23 mouse cellular contexts compared by ENCODE assay signal in the genomic region with DNA sequence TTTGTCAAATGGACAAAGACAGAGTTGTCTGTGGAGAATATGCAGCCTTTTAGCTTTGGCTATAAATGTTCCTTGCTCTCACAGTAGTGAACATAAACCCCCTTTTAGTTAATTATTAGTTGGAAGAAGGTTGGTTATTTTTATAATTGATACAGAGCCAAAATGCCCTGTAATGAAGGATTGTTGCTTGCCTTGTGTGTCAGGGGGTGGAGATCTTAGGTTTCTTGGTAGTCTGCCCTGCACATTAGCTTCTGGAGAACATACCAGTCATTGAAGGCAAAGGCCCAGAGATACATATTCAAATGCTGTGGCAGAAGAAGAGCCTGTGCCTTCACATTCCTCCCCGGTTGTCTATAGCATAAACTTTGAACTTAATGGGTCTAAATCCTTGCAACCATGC. TPM values are rescaled to one million over a fixed set of nuclear protein-coding genes. Genes with fewer than 3 reads are reported as not detected.
A peak's percentile ranks its signal among the peaks of the same experiment; 100 is the strongest.
DNase-seq lines count a peak whose midpoint lies in the region; ATAC-seq and TF ChIP-seq lines count a peak whose summit lies in the region.
"Had no signal": no experiment of that assay in that cellular context is flagged by ENCODE, and none has a peak within 500 bp of the region (broad histone marks: within the 10 kb centered on the region; RNA-seq: fewer than 3 reads in every experiment).

No protein-coding gene starts in this region.

- no peaks in the 10 kb centered on the region for H3K9me3 ChIP-seq in intestine, embryonic 15.5 days
- H3K9me3 ChIP-seq in intestine, postnatal 0 days (ENCODE audit: control insufficient read depth), result no peaks in the 10 kb centered on the region
- no peaks in the 10 kb centered on the region for H3K9me3 ChIP-seq in liver, embryonic 12.5 days (replicated peaks)
- no peaks in the 10 kb centered on the region for H3K9me3 ChIP-seq in kidney, postnatal 0 days (replicated peaks; ENCODE audit: low read length)
- H3K9me3 ChIP-seq in embryonic facial prominence, embryonic 10.5 days, result no peaks in the 10 kb centered on the region
- H3K9me3 ChIP-seq in neural tube, embryonic 15.5 days (replicated peaks), result no peaks in the 10 kb centered on the region
- no peaks in the 10 kb centered on the region for H3K9me3 ChIP-seq in hindbrain, embryonic 12.5 days (replicated peaks)
- H3K9me3 ChIP-seq: embryonic facial prominence, embryonic 13.5 days; forebrain, embryonic 12.5 days; heart, embryonic 15.5 days had no signal

- H3K27me3 ChIP-seq in intestine, embryonic 15.5 days (replicated peaks), result no peaks in the 10 kb centered on the region
- no peaks in the 10 kb centered on the region for H3K27me3 ChIP-seq in intestine, postnatal 0 days (replicated peaks; ENCODE audit: control insufficient read depth, insufficient read depth, low read length)
- no peaks in the 10 kb centered on the region for H3K27me3 ChIP-seq in liver, adult 2 months (ENCODE audit: control insufficient read depth, insufficient read depth, low read length)
- no peaks in the 10 kb centered on the region for H3K27me3 ChIP-seq in liver, embryonic 12.5 days (replicated peaks)
- no peaks in the 10 kb centered on the region for H3K27me3 ChIP-seq in kidney, postnatal 0 days (ENCODE audit: insufficient read depth, low read length)
- H3K27me3 ChIP-seq in embryonic facial prominence, embryonic 10.5 days (replicated peaks; ENCODE audit: low read depth, poor library complexity, severe bottlenecking), result no peaks in the 10 kb centered on the region
- H3K27me3 ChIP-seq in neural tube, embryonic 15.5 days (replicated peaks), result no peaks in the 10 kb centered on the region
- H3K27me3 ChIP-seq in hindbrain, embryonic 12.5 days, result no peaks in the 10 kb centered on the region
- H3K27me3 ChIP-seq: embryonic facial prominence, embryonic 13.5 days; forebrain, embryonic 12.5 days; heart, embryonic 15.5 days had no signal

- H3K4me1 ChIP-seq in intestine, embryonic 15.5 days (replicated peaks), result peaks cover 4% of the 10 kb centered on the region; the same call in 1 of the 2 replicates
- no peaks in the 10 kb centered on the region; the same call in 1 of the 2 replicates for H3K4me1 ChIP-seq in intestine, postnatal 0 days (replicated peaks; ENCODE audit: control insufficient read depth, insufficient read depth, low read length)
- peaks cover 6% of the 10 kb centered on the region; the same call in 1 of the 2 replicates for H3K4me1 ChIP-seq in liver, adult 2 months (ENCODE audit: control insufficient read depth, insufficient read depth, low read length)
- H3K4me1 ChIP-seq in liver, embryonic 12.5 days, result no peaks in the 10 kb centered on the region
- H3K4me1 ChIP-seq in kidney, postnatal 0 days (replicated peaks; ENCODE audit: insufficient read depth, low read length), result no peaks in the 10 kb centered on the region
- peaks cover under 1% of the 10 kb centered on the region; the same call in 1 of the 2 replicates for H3K4me1 ChIP-seq in embryonic facial prominence, embryonic 10.5 days
- H3K4me1 ChIP-seq in neural tube, embryonic 15.5 days, result no peaks in the 10 kb centered on the region
- no peaks in the 10 kb centered on the region for H3K4me1 ChIP-seq in hindbrain, embryonic 12.5 days
- H3K4me1 ChIP-seq: embryonic facial prominence, embryonic 13.5 days had no signal

- H3K4me2 ChIP-seq in intestine, embryonic 15.5 days (replicated peaks), result no peak overlapping the region
- no peak overlapping the region for H3K4me2 ChIP-seq in intestine, postnatal 0 days (replicated peaks; ENCODE audit: low read depth)
- H3K4me2 ChIP-seq in liver, embryonic 12.5 days, result no peak overlapping the region
- H3K4me2 ChIP-seq in kidney, postnatal 0 days (ENCODE audit: low read length), result no peak overlapping the region
- no peak overlapping the region for H3K4me2 ChIP-seq in neural tube, embryonic 15.5 days
- no peak overlapping the region for H3K4me2 ChIP-seq in hindbrain, embryonic 12.5 days (replicated peaks)
- H3K4me2 ChIP-seq: embryonic facial prominence, embryonic 13.5 days; forebrain, embryonic 12.5 days; heart, embryonic 11.5 days; heart, embryonic 15.5 days had no signal

- no peak overlapping the region for H3K4me3 ChIP-seq in intestine, embryonic 15.5 days (replicated peaks)
- H3K4me3 ChIP-seq in intestine, postnatal 0 days (ENCODE audit: low read depth, low read length), result no peak overlapping the region
- no peak overlapping the region for H3K4me3 ChIP-seq in liver, adult 2 months (ENCODE audit: insufficient read depth, low read depth, low read length)
- no peak overlapping the region for H3K4me3 ChIP-seq in liver, embryonic 12.5 days
- H3K4me3 ChIP-seq in kidney, postnatal 0 days (replicated peaks; ENCODE audit: low read depth, low read length), result no peak overlapping the region
- H3K4me3 ChIP-seq in embryonic facial prominence, embryonic 10.5 days, result no peak overlapping the region
- H3K4me3 ChIP-seq in neural tube, embryonic 15.5 days (replicated peaks), result no peak overlapping the region
- no peak overlapping the region for H3K4me3 ChIP-seq in hindbrain, embryonic 12.5 days
- H3K4me3 ChIP-seq: embryonic facial prominence, embryonic 13.5 days; forebrain, embryonic 12.5 days; heart, adult 2 months; heart, embryonic 15.5 days had no signal

- no peak for TF ChIP-seq POLR2A in liver, adult 2 months (IDR thresholded peaks at IDR 0.05; ENCODE audit: extremely low read depth, insufficient read depth, low read length)

- no peak for TF ChIP-seq CTCF in intestine, postnatal 0 days (IDR thresholded peaks at IDR 0.05; ENCODE audit: low read depth)
- no peak for TF ChIP-seq CTCF in liver, adult 2 months (IDR thresholded peaks at IDR 0.05; ENCODE audit: low read depth, low read length)
- TF ChIP-seq CTCF in kidney, postnatal 0 days (IDR thresholded peaks at IDR 0.05; ENCODE audit: low read depth), result no peak

- no peaks in the 10 kb centered on the region for H3K36me3 ChIP-seq in intestine, embryonic 15.5 days
- no peaks in the 10 kb centered on the region for H3K36me3 ChIP-seq in intestine, postnatal 0 days (ENCODE audit: control insufficient read depth, insufficient read depth)
- H3K36me3 ChIP-seq in liver, adult 2 months (ENCODE audit: control insufficient read depth, insufficient read depth, low read length), result no peaks in the 10 kb centered on the region
- H3K36me3 ChIP-seq in liver, embryonic 12.5 days, result no peaks in the 10 kb centered on the region
- no peaks in the 10 kb centered on the region for H3K36me3 ChIP-seq in kidney, postnatal 0 days (ENCODE audit: insufficient read depth, low read length)
- H3K36me3 ChIP-seq in embryonic facial prominence, embryonic 10.5 days (replicated peaks), result no peaks in the 10 kb centered on the region
- no peaks in the 10 kb centered on the region for H3K36me3 ChIP-seq in neural tube, embryonic 15.5 days
- H3K36me3 ChIP-seq in hindbrain, embryonic 12.5 days, result no peaks in the 10 kb centered on the region
- H3K36me3 ChIP-seq: embryonic facial prominence, embryonic 13.5 days; forebrain, embryonic 12.5 days; G1E; heart, embryonic 15.5 days had no signal

- DNase-seq in liver, adult 2 months (ENCODE audit: extremely low read depth, low read depth, low spot score), result peak; percentile 37
- DNase-seq in kidney, postnatal 0 days (ENCODE audit: low spot score), result peak; percentile 36
- no peak for DNase-seq in embryonic facial prominence, embryonic 10.5 days (ENCODE audit: low spot score)
- DNase-seq: adrenal gland, postnatal 10 days; B cell, adult 2 months; cerebellum, adult 11-12 months; cerebellum, adult 9-10 months; cerebellum, postnatal 25 days; forebrain, postnatal 0 days; gastrocnemius, postnatal 14 days; heart, adult 2 months; heart, postnatal 36 days had no signal

- peaks cover 2% of the 10 kb centered on the region; the same call in 1 of the 2 replicates for H3K79me2 ChIP-seq in liver, adult 2 months (ENCODE audit: control insufficient read depth, insufficient read depth, low read length)

- WGBS in intestine, embryonic 15.5 days, result 52% methylated on average over 1 of the region's 1 CpGs
- 38% methylated on average over 1 of the region's 1 CpGs for WGBS in intestine, postnatal 0 days
- WGBS in liver, adult 2 months, result 22% methylated on average over 1 of the region's 1 CpGs
- 55% methylated on average over 1 of the region's 1 CpGs for WGBS in liver, embryonic 12.5 days (ENCODE audit: insufficient replicate concordance)
- 75% methylated on average over 1 of the region's 1 CpGs for WGBS in kidney, postnatal 0 days
- 86% methylated on average over 1 of the region's 1 CpGs for WGBS in embryonic facial prominence, embryonic 10.5 days
- WGBS in neural tube, embryonic 15.5 days, result 88% methylated on average over 1 of the region's 1 CpGs
- WGBS in hindbrain, embryonic 12.5 days, result 88% methylated on average over 1 of the region's 1 CpGs

- ATAC-seq in intestine, embryonic 15.5 days, result peak; percentile 43; the same call in 1 of the 2 replicates
- no peak for ATAC-seq in intestine, postnatal 0 days
- no peak for ATAC-seq in liver, embryonic 12.5 days
- no peak for ATAC-seq in kidney, postnatal 0 days (replicated peaks; ENCODE audit: low FRiP score, low read depth)
- ATAC-seq in neural tube, embryonic 15.5 days (ENCODE audit: low FRiP score), result no peak
- ATAC-seq in hindbrain, embryonic 12.5 days (ENCODE audit: low FRiP score), result no peak
- ATAC-seq: CD4-positive, CD25-positive, alpha-beta regulatory T cell, adult 4 months; forebrain, postnatal 0 days had no signal

- no peak overlapping the region for H3K27ac ChIP-seq in intestine, embryonic 15.5 days
- no peak overlapping the region for H3K27ac ChIP-seq in intestine, postnatal 0 days (ENCODE audit: low read depth, low read length)
- H3K27ac ChIP-seq in liver, adult 2 months (replicated peaks; ENCODE audit: insufficient read depth, low read depth, low read length), result no peak overlapping the region
- no peak overlapping the region for H3K27ac ChIP-seq in liver, embryonic 12.5 days
- peak overlapping the region; percentile 20; the same call in 1 of the 2 replicates for H3K27ac ChIP-seq in kidney, postnatal 0 days
- no peak overlapping the region for H3K27ac ChIP-seq in embryonic facial prominence, embryonic 10.5 days (replicated peaks)
- H3K27ac ChIP-seq in neural tube, embryonic 15.5 days (replicated peaks), result no peak overlapping the region
- H3K27ac ChIP-seq in hindbrain, embryonic 12.5 days, result no peak overlapping the region
- H3K27ac ChIP-seq: embryonic facial prominence, embryonic 13.5 days; forebrain, embryonic 12.5 days; heart, adult 2 months; heart, embryonic 15.5 days had no signal

- no peak overlapping the region for H3K9ac ChIP-seq in intestine, embryonic 15.5 days
- no peak overlapping the region for H3K9ac ChIP-seq in intestine, postnatal 0 days (ENCODE audit: low read depth, low read length)
- no peak overlapping the region for H3K9ac ChIP-seq in liver, adult 2 months (ENCODE audit: low read depth, low read length)
- no peak overlapping the region for H3K9ac ChIP-seq in liver, embryonic 12.5 days
- no peak overlapping the region for H3K9ac ChIP-seq in kidney, postnatal 0 days (ENCODE audit: low read depth, low read length)
- no peak overlapping the region for H3K9ac ChIP-seq in neural tube, embryonic 15.5 days (replicated peaks)
- no peak overlapping the region for H3K9ac ChIP-seq in hindbrain, embryonic 12.5 days
- H3K9ac ChIP-seq: embryonic facial prominence, embryonic 13.5 days; forebrain, embryonic 12.5 days; forebrain, postnatal 0 days; heart, embryonic 15.5 days had no signal

RNA-seq across cellular contexts. Expression of a gene that starts 37.0 kb away (rescaled TPM):
- 12.1 and 18.8 TPM in 2 replicates for polyA plus RNA-seq in intestine, embryonic 15.5 days (2015; fragmentation: Nextera tagmentation; extraction: Ambion mirVana)
- 9.2 and 14.7 TPM in 2 replicates for polyA plus RNA-seq in intestine, postnatal 0 days (2015; fragmentation: Nextera tagmentation; extraction: Ambion mirVana)
- 7.5 and 8.5 TPM in 2 replicates for total RNA-seq in liver, adult 2 months (2014; rRNA removed)
- polyA plus RNA-seq in liver, adult 2 months (2012; rRNA removed), result 4.6 and 4.8 TPM in 2 replicates
- 5.5 and 6.7 TPM in 2 replicates for polyA plus RNA-seq in liver, embryonic 12.5 days (2016; fragmentation: Nextera tagmentation; extraction: Ambion mirVana)
- polyA plus RNA-seq in kidney, postnatal 0 days (2015; fragmentation: Nextera tagmentation; extraction: Ambion mirVana), result 20.3 and 21.7 TPM in 2 replicates
- polyA plus RNA-seq in embryonic facial prominence, embryonic 10.5 days (2016; fragmentation: Nextera tagmentation; extraction: Ambion mirVana), result 10.2 and 11.9 TPM in 2 replicates
- 19.1 and 20.3 TPM in 2 replicates for polyA plus RNA-seq in neural tube, embryonic 15.5 days (2015; fragmentation: Nextera tagmentation; extraction: Ambion mirVana)
- 11.5 and 14.0 TPM in 2 replicates for polyA plus RNA-seq in hindbrain, embryonic 12.5 days (2016; fragmentation: Nextera tagmentation; extraction: Ambion mirVana)
- polyA plus RNA-seq: CD4-positive, CD25-positive, alpha-beta regulatory T cell, adult 4 months; G1E had no signal
